19 mouse cellular contexts compared by ENCODE assay signal in genomic region chr5:96799165-96799564, GRCm38 (mm10). TPM values are rescaled to one million over a fixed set of nuclear protein-coding genes. Genes with fewer than 3 reads are reported as not detected.
DNase-seq lines count a peak whose midpoint lies in the region; ATAC-seq and TF ChIP-seq lines count a peak whose summit lies in the region.
"Had no signal": no experiment of that assay in that cellular context is flagged by ENCODE, and none has a peak within 500 bp of the region (broad histone marks: within the 10 kb centered on the region; RNA-seq: fewer than 3 reads in every experiment).

No protein-coding gene starts in this region.

- intact Hi-C loops in heart, adult 2 months (cut with DNase I): no loop called here

- H3K4me2 ChIP-seq in lung, postnatal 0 days (replicated peaks; ENCODE audit: low read depth, low read length): no peak overlapping the region

- no peaks in the 10 kb centered on the region; the same call in 1 of the 2 replicates for H3K79me2 ChIP-seq in heart, adult 2 months (replicated peaks; ENCODE audit: control insufficient read depth, insufficient read depth, low read length)

- no peak for TF ChIP-seq CTCF in heart, adult 2 months (IDR thresholded peaks at IDR 0.05)
- no peak for TF ChIP-seq CTCF in lung, postnatal 0 days (IDR thresholded peaks at IDR 0.05)

- 89% methylated on average over 9 of the region's 9 CpGs for WGBS in heart, adult 2 months
- WGBS in lung, postnatal 0 days: 61% methylated on average over 9 of the region's 9 CpGs

- H3K36me3 ChIP-seq in heart, adult 2 months (ENCODE audit: control insufficient read depth, insufficient read depth, low read length): peaks cover 40% of the 10 kb centered on the region
- peaks cover 6% of the 10 kb centered on the region; the same call in 1 of the 2 replicates for H3K36me3 ChIP-seq in lung, postnatal 0 days (ENCODE audit: insufficient read depth, low read length)
- H3K36me3 ChIP-seq: G1E had no signal

- TF ChIP-seq EP300 in heart, adult 2 months (IDR thresholded peaks at IDR 0.05; ENCODE audit: insufficient read depth, low read depth, low read length): no peak
- peak; percentile 72 for TF ChIP-seq EP300 in lung, postnatal 0 days (IDR thresholded peaks at IDR 0.05)

- peak; percentile 41 for DNase-seq in heart, adult 11 months
- no peak for DNase-seq in heart, adult 2 months
- peak; percentile 64 for DNase-seq in lung, postnatal 0 days (ENCODE audit: low spot score)
- no peak for DNase-seq in lung, postnatal 36 days
- DNase-seq: adrenal gland, adult 2 months; adrenal gland, adult 8-10 months; adrenal gland, postnatal 10 days; adrenal gland, postnatal 14 days; adrenal gland, postnatal 25 days; adrenal gland, postnatal 36 days; B cell, adult 2 months; cerebellum, adult 11 months; cerebellum, adult 11-12 months; cerebellum, adult 18-20 months had no signal

- peaks cover 24% of the 10 kb centered on the region for H3K4me1 ChIP-seq in heart, adult 2 months (ENCODE audit: control insufficient read depth, insufficient read depth, low read length)
- H3K4me1 ChIP-seq in lung, postnatal 0 days (ENCODE audit: insufficient read depth, low read depth, low read length): peaks cover 23% of the 10 kb centered on the region

- H3K27me3 ChIP-seq in heart, adult 2 months (ENCODE audit: control insufficient read depth, insufficient read depth, low read length): no peaks in the 10 kb centered on the region
- no peaks in the 10 kb centered on the region for H3K27me3 ChIP-seq in lung, postnatal 0 days (replicated peaks; ENCODE audit: insufficient read depth, low read length)
- H3K27me3 ChIP-seq: CH12.LX, Patski had no signal

- ATAC-seq in lung, postnatal 0 days: peak; percentile 50
- ATAC-seq: activated CD4-positive, CD25-positive, alpha-beta regulatory T cell, adult 4 months; CD4-positive, CD25-positive, alpha-beta regulatory T cell, adult 4 months; Patski had no signal

- no peak for TF ChIP-seq POLR2A in heart, adult 2 months (IDR thresholded peaks at IDR 0.05; ENCODE audit: insufficient read depth, low read depth, low read length)

- no peak overlapping the region for H3K27ac ChIP-seq in heart, adult 2 months
- H3K27ac ChIP-seq in lung, postnatal 0 days (ENCODE audit: low read length): peak overlapping the region; percentile 73; the same call in 1 of the 2 replicates

- H3K9me3 ChIP-seq in lung, postnatal 0 days (ENCODE audit: low read length): no peaks in the 10 kb centered on the region
- H3K9me3 ChIP-seq: G1E had no signal

- no peak overlapping the region for H3K9ac ChIP-seq in heart, adult 2 months (ENCODE audit: low read depth, low read length)
- H3K9ac ChIP-seq in lung, postnatal 0 days (replicated peaks; ENCODE audit: low read depth): no peak overlapping the region

- no peak overlapping the region for H3K4me3 ChIP-seq in heart, adult 2 months
- H3K4me3 ChIP-seq in lung, postnatal 0 days (ENCODE audit: low read depth, low read length): no peak overlapping the region

RNA-seq across cellular contexts. Expression of gene Anxa3, which starts 6.0 kb away (rescaled TPM):
- 10 to 100 TPM; 24.5 to 27.4 TPM for total RNA-seq in heart, adult 2 months (2021)
- polyA plus RNA-seq in heart, adult 2 months (2012; rRNA removed): 18.5 and 26.6 TPM in 2 replicates
- 436 and 556 TPM in 2 replicates for polyA plus RNA-seq in lung, postnatal 0 days (2015; fragmentation: Nextera tagmentation; extraction: Ambion mirVana)
- polyA plus RNA-seq: G1E had no signal

Comparison
In these comparisons a context has a peak if more than half of its experiments do, and no peak if none do; other contexts are left out.
1. DNase-seq: peak in heart, adult 11 months (single experiment) and lung, postnatal 0 days (single experiment); none in heart, adult 2 months (0 of 2) and lung, postnatal 36 days (single experiment).
2. RNA of gene Anxa3, which starts 6.0 kb away (polyA plus RNA-seq): 436 to 556 TPM in lung, postnatal 0 days; 18.5 to 26.6 TPM in heart, adult 2 months; every median in the first group is over 10 times any median in the second.